ENCODE assay signal across 27 mouse cellular contexts in genomic region chr14:27233056-27233455, GRCm38 (mm10).
"Had no signal": no experiment of that assay in that cellular context is flagged by ENCODE, and none has a peak within 500 bp of the region (broad histone marks: within the 10 kb centered on the region; RNA-seq: fewer than 3 reads in every experiment).

No protein-coding gene starts in this region.

- H3K36me3 ChIP-seq: heart, embryonic 13.5 days; heart, embryonic 15.5 days; hindbrain, embryonic 13.5 days; hindbrain, embryonic 15.5 days; intestine, embryonic 15.5 days; limb, embryonic 10.5 days; limb, embryonic 12.5 days; liver, embryonic 13.5 days; liver, embryonic 15.5 days had no signal

- ATAC-seq: hindbrain, postnatal 0 days; inflammation-experienced regulatory T-cells, adult 6 months; intestine, embryonic 15.5 days; intestine, postnatal 0 days had no signal

- H3K4me3 ChIP-seq: heart, adult 2 months; heart, embryonic 13.5 days; heart, embryonic 15.5 days; hindbrain, embryonic 13.5 days; hindbrain, embryonic 15.5 days; intestine, embryonic 15.5 days; layer of hippocampus, adult 2 months; left cerebral cortex, adult 2 months; limb, embryonic 10.5 days; limb, embryonic 12.5 days; liver, embryonic 13.5 days; liver, embryonic 15.5 days had no signal

- H3K27ac ChIP-seq: heart, adult 2 months; heart, embryonic 13.5 days; heart, embryonic 15.5 days; hindbrain, embryonic 13.5 days; hindbrain, embryonic 15.5 days; hindbrain, postnatal 0 days; intestine, embryonic 15.5 days; layer of hippocampus, adult 2 months; left cerebral cortex, adult 2 months; limb, embryonic 10.5 days; limb, embryonic 12.5 days; liver, embryonic 13.5 days; liver, embryonic 15.5 days had no signal

- H3K27me3 ChIP-seq: heart, embryonic 13.5 days; heart, embryonic 15.5 days; hindbrain, embryonic 13.5 days; hindbrain, embryonic 15.5 days; intestine, embryonic 15.5 days; limb, embryonic 12.5 days; liver, embryonic 13.5 days; liver, embryonic 15.5 days had no signal

- H3K4me2 ChIP-seq: heart, embryonic 11.5 days; heart, embryonic 13.5 days; heart, embryonic 15.5 days; hindbrain, embryonic 13.5 days; hindbrain, embryonic 15.5 days; intestine, embryonic 15.5 days; limb, embryonic 12.5 days; liver, embryonic 11.5 days; liver, embryonic 13.5 days; liver, embryonic 15.5 days had no signal

- DNase-seq: gastrocnemius, postnatal 10 days; gastrocnemius, postnatal 36 days; heart, adult 2 months; heart, postnatal 14 days; heart, postnatal 36 days; kidney, adult 18-20 months; kidney, adult 8-10 months; kidney, postnatal 10 days; kidney, postnatal 25 days; kidney, postnatal 4 days; liver; liver, embryonic 13.5 days had no signal

- H3K9me3 ChIP-seq: heart, embryonic 13.5 days; heart, embryonic 15.5 days; hindbrain, embryonic 13.5 days; hindbrain, embryonic 15.5 days; intestine, embryonic 15.5 days; limb, embryonic 10.5 days; limb, embryonic 12.5 days; liver, embryonic 13.5 days; liver, embryonic 15.5 days had no signal

- H3K9ac ChIP-seq: heart, embryonic 13.5 days; heart, embryonic 15.5 days; hindbrain, embryonic 13.5 days; hindbrain, embryonic 15.5 days; intestine, embryonic 15.5 days; limb, embryonic 12.5 days; liver, embryonic 13.5 days; liver, embryonic 15.5 days had no signal
